In genomic region chr10:59901463-59901862, GRCm38 (mm10) we compare ENCODE assay signal across 10 mouse cellular contexts. TPM values are rescaled to one million over a fixed set of nuclear protein-coding genes. Genes with fewer than 3 reads are reported as not detected.
DNase-seq lines count a peak whose midpoint lies in the region; ATAC-seq lines count a peak whose summit lies in the region.
"Had no signal": no experiment of that assay in that cellular context is flagged by ENCODE, and none has a peak within 500 bp of the region (broad histone marks: within the 10 kb centered on the region; RNA-seq: fewer than 3 reads in every experiment).

No protein-coding gene starts in this region.

- no peak overlapping the region for H3K4me2 ChIP-seq in heart, embryonic 15.5 days
- no peak overlapping the region for H3K4me2 ChIP-seq in embryonic facial prominence, embryonic 15.5 days (replicated peaks)
- no peak overlapping the region for H3K4me2 ChIP-seq in limb, embryonic 12.5 days
- H3K4me2 ChIP-seq: lung, embryonic 14.5 days had no signal

- ATAC-seq in heart, embryonic 15.5 days (replicated peaks; ENCODE audit: insufficient number of reproducible peaks, insufficient read depth, low FRiP score, low read depth) = no peak
- no peak for ATAC-seq in embryonic facial prominence, embryonic 15.5 days (ENCODE audit: insufficient number of reproducible peaks, low FRiP score, low TSS enrichment, low read depth)
- ATAC-seq in limb, embryonic 12.5 days (ENCODE audit: insufficient number of reproducible peaks, insufficient read depth, low FRiP score, low TSS enrichment, low read depth) = no peak

- H3K4me1 ChIP-seq in heart, embryonic 15.5 days (replicated peaks) = peaks cover 70% of the 10 kb centered on the region
- H3K4me1 ChIP-seq in embryonic facial prominence, embryonic 15.5 days = peaks cover 71% of the 10 kb centered on the region
- H3K4me1 ChIP-seq in limb, embryonic 12.5 days (replicated peaks) = peaks cover 73% of the 10 kb centered on the region

- no peak overlapping the region for H3K4me3 ChIP-seq in heart, embryonic 15.5 days
- H3K4me3 ChIP-seq in embryonic facial prominence, embryonic 15.5 days (replicated peaks) = no peak overlapping the region
- no peak overlapping the region for H3K4me3 ChIP-seq in limb, embryonic 12.5 days (replicated peaks)

- H3K27me3 ChIP-seq in heart, embryonic 15.5 days = no peaks in the 10 kb centered on the region
- no peaks in the 10 kb centered on the region for H3K27me3 ChIP-seq in embryonic facial prominence, embryonic 15.5 days
- H3K27me3 ChIP-seq in limb, embryonic 12.5 days = no peaks in the 10 kb centered on the region

- H3K9me3 ChIP-seq in heart, embryonic 15.5 days (replicated peaks) = no peaks in the 10 kb centered on the region
- no peaks in the 10 kb centered on the region for H3K9me3 ChIP-seq in embryonic facial prominence, embryonic 15.5 days (replicated peaks)
- no peaks in the 10 kb centered on the region for H3K9me3 ChIP-seq in limb, embryonic 12.5 days

- 71% methylated on average over 1 of the region's 1 CpGs for WGBS in heart, embryonic 15.5 days
- WGBS in embryonic facial prominence, embryonic 15.5 days = 63% methylated on average over 1 of the region's 1 CpGs
- WGBS in limb, embryonic 12.5 days = 83% methylated on average over 1 of the region's 1 CpGs

- H3K36me3 ChIP-seq in heart, embryonic 15.5 days = peaks cover 13% of the 10 kb centered on the region; the same call in 1 of the 2 replicates
- peaks cover 15% of the 10 kb centered on the region for H3K36me3 ChIP-seq in embryonic facial prominence, embryonic 15.5 days
- H3K36me3 ChIP-seq in limb, embryonic 12.5 days = peaks cover 20% of the 10 kb centered on the region

- H3K27ac ChIP-seq in heart, embryonic 15.5 days = peak overlapping the region; percentile 96
- H3K27ac ChIP-seq in embryonic facial prominence, embryonic 15.5 days (replicated peaks) = peak overlapping the region; percentile 99; the same call in 1 of the 2 replicates
- H3K27ac ChIP-seq in limb, embryonic 12.5 days = peak overlapping the region; percentile 84

- no peak overlapping the region for H3K9ac ChIP-seq in heart, embryonic 15.5 days
- H3K9ac ChIP-seq in embryonic facial prominence, embryonic 15.5 days = no peak overlapping the region
- H3K9ac ChIP-seq in limb, embryonic 12.5 days (replicated peaks) = no peak overlapping the region

- no peak for DNase-seq in heart, adult 8-10 months (ENCODE audit: low spot score)
- DNase-seq in A20 (ENCODE audit: low read depth, low spot score) = peak; percentile 50
- no peak for DNase-seq in frontal cortex, postnatal 14 days (ENCODE audit: low spot score in 2 of 2)
- DNase-seq in adrenal gland, postnatal 25 days = no peak
- no peak for DNase-seq in right cerebral cortex, postnatal 10 days (ENCODE audit: low spot score in 2 of 2)
- DNase-seq: cerebellum, postnatal 25 days; lung, embryonic 14.5 days had no signal

RNA-seq across cellular contexts. Expression of gene Dnajb12, which starts 22.1 kb away (rescaled TPM):
- 17.8 and 23.3 TPM in 2 replicates for polyA plus RNA-seq in heart, embryonic 15.5 days (2015; fragmentation: Nextera tagmentation; extraction: Ambion mirVana)
- total RNA-seq in heart, adult 8-10 months (2022) = 10 to 100 TPM; 38.1 to 44.8 (median 44.4) TPM
- 24.1 and 24.8 TPM in 2 replicates for polyA plus RNA-seq in embryonic facial prominence, embryonic 15.5 days (2015; fragmentation: Nextera tagmentation; extraction: Ambion mirVana)
- 17.6 and 20.7 TPM in 2 replicates for polyA plus RNA-seq in limb, embryonic 12.5 days (2016; fragmentation: Nextera tagmentation; extraction: Ambion mirVana)
- 65.1 and 69.2 TPM in 2 replicates for total RNA-seq in adrenal gland, postnatal 25 days (2021)

RNA-seq across cellular contexts. Expression of gene Ddit4, which starts 50.2 kb away (rescaled TPM):
- 22.7 and 33.4 TPM in 2 replicates for polyA plus RNA-seq in heart, embryonic 15.5 days (2015; fragmentation: Nextera tagmentation; extraction: Ambion mirVana)
- total RNA-seq in heart, adult 8-10 months (2022) = 10 to 100 TPM; 22.1 to 74.4 (median 55.6) TPM
- 83.3 and 89.1 TPM in 2 replicates for polyA plus RNA-seq in embryonic facial prominence, embryonic 15.5 days (2015; fragmentation: Nextera tagmentation; extraction: Ambion mirVana)
- 90.7 and 91.8 TPM in 2 replicates for polyA plus RNA-seq in limb, embryonic 12.5 days (2016; fragmentation: Nextera tagmentation; extraction: Ambion mirVana)
- total RNA-seq in adrenal gland, postnatal 25 days (2021) = 35.7 and 57.7 TPM in 2 replicates
